Mouse (Mus musculus): ENCODE measurements around the gene Colgalt2.

The Colgalt2 gene

GRCm38 (mm10) chr1:152536416-152537018, 136.9 kb downstream of the Colgalt2 start:
- no peak for DNase-seq (ENCODE audit: low read depth)

DNA sequence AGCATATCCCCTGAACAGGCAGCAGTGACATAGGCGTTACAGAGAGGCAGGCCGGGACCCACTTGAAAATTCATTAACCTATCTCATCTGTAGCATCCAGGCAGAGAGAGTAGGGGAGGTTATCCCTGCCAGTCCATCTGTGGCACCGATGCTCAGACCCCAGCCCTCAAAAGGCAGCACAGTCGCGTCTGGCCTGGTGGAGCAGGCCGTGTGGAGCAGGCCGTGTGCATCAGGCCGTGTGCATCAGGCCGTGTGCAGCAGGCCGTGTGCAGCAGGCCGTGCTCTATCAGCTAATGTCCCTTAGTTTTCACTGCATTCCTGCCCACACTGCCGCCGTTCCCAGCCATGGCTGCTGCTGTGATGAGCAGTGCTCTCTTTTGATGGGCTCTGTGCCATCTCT, 137.6 kb downstream of the Colgalt2 start:
- DNase-seq (ENCODE audit: low read depth) = no peak

GRCm38 (mm10) chr1:152538817-152539216, 139.2 kb downstream of the Colgalt2 start:
- DNase-seq (ENCODE audit: low read depth) = no peak

DNA sequence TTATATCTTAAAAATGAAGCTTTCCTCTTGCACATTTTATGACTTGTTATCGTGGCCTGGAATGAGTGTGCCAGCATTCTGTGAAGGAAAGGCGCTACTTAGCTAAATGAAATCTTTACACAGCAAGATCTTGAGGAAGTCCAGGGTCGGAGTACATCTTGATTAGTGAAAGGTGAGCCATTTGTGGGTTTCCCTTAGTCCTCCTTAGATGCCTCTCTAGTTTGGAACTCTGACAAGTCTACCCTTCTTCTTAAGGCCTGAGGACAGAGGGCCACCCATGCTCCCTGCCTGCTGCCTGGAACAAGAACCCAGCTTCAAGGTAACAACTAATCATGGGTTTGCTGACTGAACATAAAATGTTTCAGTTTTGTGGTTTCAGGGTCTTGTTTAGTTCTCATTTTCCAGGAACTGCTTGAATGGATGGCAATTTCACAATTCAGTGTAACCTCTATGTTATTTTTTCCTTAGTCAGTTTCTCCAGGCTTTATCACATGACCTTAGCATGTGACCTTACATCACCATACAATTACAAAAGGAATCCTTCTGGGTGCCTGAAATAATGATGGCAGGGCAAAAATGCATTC, 140.8 kb downstream of the Colgalt2 start:
- DNase-seq (ENCODE audit: low read depth) = no peak

GRCm38 (mm10) chr1:152542747-152543378, 143.2 kb downstream of the Colgalt2 start:
- DNase-seq (ENCODE audit: low read depth) = no peak

DNA sequence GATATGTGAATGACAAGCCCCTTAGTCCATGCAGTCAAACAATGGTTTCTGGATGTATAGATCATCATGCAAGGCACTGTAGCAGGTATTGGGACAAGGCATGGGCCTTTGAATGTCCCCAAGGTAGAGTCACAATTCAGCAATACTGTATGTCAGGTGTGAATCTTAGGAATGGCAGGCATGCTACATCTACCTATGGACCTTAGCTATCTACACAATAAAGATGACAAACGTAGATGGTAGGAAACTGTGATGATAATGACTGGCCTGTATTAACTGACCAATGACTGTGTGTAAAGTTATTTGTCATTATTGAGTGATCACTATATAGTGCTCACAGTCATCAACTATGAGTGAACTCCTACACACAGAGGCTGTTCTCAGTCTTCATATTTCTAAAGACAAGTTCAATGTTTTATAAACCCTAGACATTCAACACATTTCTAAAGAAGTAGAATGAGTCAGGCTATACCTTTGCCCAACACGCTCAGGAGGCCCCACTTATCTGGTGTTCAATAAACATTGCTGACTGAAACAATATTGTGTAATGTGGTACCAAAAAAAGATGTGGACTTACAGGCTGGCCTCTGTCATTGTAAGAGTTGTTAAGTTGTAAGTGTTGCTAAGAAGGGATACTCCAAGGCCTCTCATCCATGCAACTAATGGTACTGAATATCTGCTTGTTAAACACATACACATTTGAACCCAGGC, 144.0 kb downstream of the Colgalt2 start:
- DNase-seq (ENCODE audit: low read depth) = no peak

DNA sequence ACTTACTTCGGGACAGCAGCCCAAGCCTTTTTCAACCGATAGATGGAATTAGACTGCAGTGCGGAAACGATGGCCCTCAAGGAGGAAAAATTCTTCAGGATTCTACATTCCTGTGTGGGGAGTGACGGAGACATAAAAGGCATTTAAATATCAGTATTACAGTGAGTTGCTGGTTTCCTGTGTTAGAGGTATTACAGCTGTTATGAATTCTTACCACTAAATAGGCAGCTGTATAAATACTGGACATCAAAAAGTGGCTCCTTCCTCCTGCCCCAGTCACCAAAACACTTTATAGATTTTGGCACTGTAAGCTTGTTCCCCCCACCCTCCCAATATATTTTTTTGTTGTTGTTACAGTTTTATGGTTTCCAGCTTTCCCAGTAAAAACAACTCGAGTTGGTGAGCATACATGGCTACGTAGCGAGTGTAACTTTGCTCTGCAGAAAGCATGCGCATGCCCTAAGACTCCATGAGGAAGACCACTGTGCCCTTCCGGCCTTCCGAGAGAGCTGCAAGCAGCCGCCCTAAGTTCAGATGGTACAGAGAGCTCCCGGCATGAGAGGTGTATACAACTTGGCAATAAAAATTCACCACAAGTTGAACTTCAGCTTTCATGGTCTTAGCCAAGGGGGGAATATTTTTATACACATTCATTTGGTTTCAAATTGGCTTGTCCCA, 149.6 kb downstream of the Colgalt2 start:
- no peak for DNase-seq (ENCODE audit: low read depth)

DNA sequence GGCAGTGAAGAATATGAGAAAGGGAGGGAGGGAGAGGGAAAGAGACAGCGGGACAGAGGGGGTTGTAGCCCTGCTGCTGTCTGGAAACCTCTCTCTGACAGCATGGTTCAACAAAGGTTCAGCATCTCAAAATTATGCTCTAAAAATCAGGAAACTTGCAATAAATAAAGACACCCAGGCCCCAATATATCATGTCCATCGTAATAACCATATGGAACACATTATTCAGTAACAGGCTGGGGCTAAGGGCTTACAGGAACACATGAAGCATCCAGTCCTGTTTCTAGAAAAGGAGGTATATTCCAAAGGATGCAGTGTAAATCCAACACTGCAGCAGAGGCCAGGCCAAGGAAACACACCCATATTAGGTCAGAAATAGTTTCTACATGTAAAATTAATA, 150.9 kb downstream of the Colgalt2 start:
- DNase-seq (ENCODE audit: low read depth) = no peak

DNA sequence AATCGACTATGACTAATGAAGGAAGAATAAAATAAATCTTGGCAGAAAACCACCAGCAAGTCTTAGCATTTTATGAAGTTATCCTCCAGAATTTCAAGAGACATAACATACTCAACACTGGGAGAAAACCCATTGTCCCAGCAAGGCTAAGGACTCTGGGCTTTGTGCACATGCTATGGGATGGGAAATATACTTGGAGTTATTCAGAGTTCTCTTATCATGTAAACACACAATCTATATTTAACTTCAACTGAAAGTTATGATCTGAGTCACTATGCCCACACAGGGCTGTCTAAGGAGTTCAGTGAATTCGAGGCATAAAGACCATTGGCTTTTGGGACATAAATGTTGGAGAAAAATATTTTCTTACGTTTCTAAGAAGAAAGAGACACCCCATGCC, 151.3 kb downstream of the Colgalt2 start:
- DNase-seq (ENCODE audit: low read depth) = no peak

DNA sequence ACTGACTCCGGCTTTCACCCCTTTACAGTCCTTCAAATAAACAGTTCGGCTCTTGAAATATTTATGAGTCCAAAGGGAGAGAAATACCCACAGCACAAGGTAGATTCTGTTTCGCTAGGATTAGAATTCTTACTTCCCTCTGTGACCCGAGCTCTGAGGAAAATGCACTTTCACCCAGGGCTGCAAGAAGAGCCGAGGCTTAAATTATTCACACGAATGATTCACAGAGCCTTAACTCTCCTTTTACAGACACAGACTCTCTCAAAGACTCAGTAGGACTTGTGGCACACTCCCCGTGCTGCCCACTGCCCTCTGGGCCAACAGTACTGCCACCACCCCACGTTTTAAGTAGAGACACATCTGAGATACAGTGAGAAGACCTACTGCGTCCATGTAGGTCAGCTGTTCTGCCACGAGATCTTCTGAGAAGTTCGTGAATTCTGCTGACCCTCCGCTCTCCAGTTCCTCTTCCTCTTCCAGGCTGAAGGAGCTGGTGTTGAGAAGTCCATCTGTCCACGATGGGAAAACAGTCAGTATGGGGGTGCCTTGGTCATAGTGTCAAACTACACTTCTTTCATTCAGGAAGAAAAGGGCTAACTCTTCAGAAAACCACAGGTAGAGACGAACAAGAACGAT, 154.4 kb downstream of the Colgalt2 start:
- DNase-seq (ENCODE audit: low read depth) = no peak

- no peak for DNase-seq (ENCODE audit: low read depth)
Measured at GRCm38 (mm10) chr1:152555944-152556573, 156.4 kb downstream of the Colgalt2 start.

GRCm38 (mm10) chr1:152556576-152557281, 157.1 kb downstream of the Colgalt2 start:
- no peak for DNase-seq (ENCODE audit: low read depth)
